Mouse (Mus musculus) CH12.LX (cell line): ENCODE measurements around the gene Map2. TPM values are rescaled to one million over a fixed set of nuclear protein-coding genes. Genes with fewer than 3 reads are reported as not detected.
A peak's percentile ranks its signal among the peaks of the same experiment; 100 is the strongest.

Source experiments
- DNase-seq: peaks from one replicate; pipeline ENCODE4 v3.0.0-alpha.2; 2013; ENCODE audit errors: extremely low read depth
- H3K27ac ChIP-seq: 2 replicates; pipeline ENCODE4 v1.5.1; 2012; ENCODE audit warnings: low read depth, mild to moderate bottlenecking, control low read depth, moderate library complexity; ENCODE audit not compliant: insufficient read depth
- H3K27me3 ChIP-seq: replicated peaks from 2 replicates; pipeline ENCODE3; 2012; ENCODE audit warnings: inconsistent platforms
- H3K36me3 ChIP-seq, 2 experiments: replicated peaks in 1 of 2; 2 replicates each; pipeline versions ENCODE3 to v1.6.1; 2012; ENCODE audit warnings: inconsistent platforms in 1 of 2, low read length in 1 of 2, mild to moderate bottlenecking in 1 of 2, mixed read lengths in 1 of 2, moderate library complexity in 1 of 2; ENCODE audit not compliant: control insufficient read depth in 1 of 2, insufficient read depth in 1 of 2
- H3K4me1 ChIP-seq, 2 experiments: 2 replicates each; pipeline ENCODE4 v1.6.1; 2012; ENCODE audit warnings: inconsistent platforms in 1 of 2, moderate library complexity in 1 of 2; ENCODE audit not compliant: insufficient read depth in 2 of 2, control insufficient read depth in 1 of 2
- H3K4me2 ChIP-seq: 2 replicates; pipeline ENCODE4 v1.6.1; 2012; ENCODE audit warnings: low read depth, mild to moderate bottlenecking, control low read depth; ENCODE audit not compliant: poor library complexity, insufficient read depth, severe bottlenecking
- H3K4me3 ChIP-seq, 3 experiments: fragments of 150-350 bp in 1 of 3; sonication (generic) in 1 of 3; replicated peaks in 1 of 3; 2 replicates each; pipeline versions ENCODE3 to v1.5.1; 2011 to 2012; ENCODE audit warnings: low read depth in 2 of 3, low read length in 2 of 3, mild to moderate bottlenecking in 2 of 3, moderate library complexity in 2 of 3, control low read depth in 1 of 3, improper control_type of control experiment in 1 of 3, inconsistent platforms in 1 of 3, mixed read lengths in 1 of 3; ENCODE audit not compliant: poor library complexity in 1 of 3
- H3K79me2 ChIP-seq: replicated peaks from 2 replicates; pipeline ENCODE4 v1.6.1; 2012; ENCODE audit warnings: mild to moderate bottlenecking, moderate library complexity; ENCODE audit not compliant: control insufficient read depth, poor library complexity, insufficient read depth, severe bottlenecking; ENCODE audit errors: extremely low read depth
- H3K9ac ChIP-seq: 2 replicates; pipeline ENCODE4 v1.6.1; 2012; ENCODE audit warnings: low read depth, mild to moderate bottlenecking, control low read depth, moderate library complexity; ENCODE audit not compliant: insufficient read depth
- H3K9me3 ChIP-seq: replicated peaks from 2 replicates; pipeline ENCODE3; 2012; ENCODE audit warnings: low read length, inconsistent platforms, mixed read lengths
- CTCF ChIP-seq, 2 experiments: IDR thresholded peaks in 1 of 2; conservative IDR thresholded peaks in 1 of 2; 2 replicates each; pipeline ENCODE4 v1.5.1; 2011 to 2012; ENCODE audit warnings: low read depth in 2 of 2, low read length in 2 of 2, improper control_type of control experiment in 1 of 2, inconsistent platforms in 1 of 2, mild to moderate bottlenecking in 1 of 2, moderate library complexity in 1 of 2
- ETS1 ChIP-seq: conservative IDR thresholded peaks from 2 replicates; pipeline ENCODE4 v1.6.1; 2012; ENCODE audit warnings: low read depth, mild to moderate bottlenecking, inconsistent platforms, low read length, improper control_type of control experiment, moderate library complexity
- HCFC1 ChIP-seq: IDR thresholded peaks from 2 replicates; pipeline ENCODE4 v1.6.1; 2012; ENCODE audit warnings: low read depth, mild to moderate bottlenecking, inconsistent platforms, low read length, improper control_type of control experiment
- KAT2A ChIP-seq: IDR thresholded peaks from 2 replicates; pipeline ENCODE4 v1.6.1; 2012; ENCODE audit warnings: low read length, improper control_type of control experiment, inconsistent platforms; ENCODE audit not compliant: insufficient replicate concordance
- MAZ ChIP-seq: IDR thresholded peaks from 2 replicates; pipeline ENCODE4 v1.6.1; 2012; ENCODE audit warnings: low read depth, mild to moderate bottlenecking, inconsistent platforms, low read length, improper control_type of control experiment, moderate library complexity
- MEF2A ChIP-seq: IDR thresholded peaks from 2 replicates; pipeline ENCODE4 v1.6.1; 2014; ENCODE audit warnings: low read depth, mild to moderate bottlenecking, inconsistent platforms, low read length, improper control_type of control experiment, borderline replicate concordance
- MXI1 ChIP-seq: IDR thresholded peaks from 2 replicates; pipeline ENCODE4 v1.6.1; 2011; ENCODE audit warnings: mild to moderate bottlenecking, low read depth, low read length, improper control_type of control experiment
- PAX5 ChIP-seq: IDR thresholded peaks from 2 replicates; pipeline ENCODE4 v1.6.1; 2012; ENCODE audit warnings: low read length, inconsistent platforms, mixed read lengths
- POLR2A ChIP-seq: IDR thresholded peaks from 2 replicates; pipeline ENCODE4 v1.6.1; 2011; ENCODE audit warnings: low read depth, mild to moderate bottlenecking, improper control_type of control experiment, low read length
- RAD21 ChIP-seq: IDR thresholded peaks from 2 replicates; pipeline ENCODE4 v1.6.1; 2011; ENCODE audit warnings: low read depth, mild to moderate bottlenecking, low read length, improper control_type of control experiment, moderate library complexity
- RCOR1 ChIP-seq: conservative IDR thresholded peaks from 2 replicates; pipeline ENCODE4 v1.6.1; 2012; ENCODE audit warnings: low read depth, mild to moderate bottlenecking, inconsistent platforms, low read length, improper control_type of control experiment
- SIN3A ChIP-seq: IDR thresholded peaks from 2 replicates; pipeline ENCODE4 v1.6.1; 2012; ENCODE audit warnings: low read length, improper control_type of control experiment, inconsistent platforms
- SMC3 ChIP-seq: IDR thresholded peaks from 2 replicates; pipeline ENCODE4 v1.6.1; 2011; ENCODE audit warnings: low read depth, low read length, improper control_type of control experiment
- TBP ChIP-seq: conservative IDR thresholded peaks from 2 replicates; pipeline ENCODE4 v1.6.1; 2011; ENCODE audit warnings: low read depth, low read length, improper control_type of control experiment
- TCF12 ChIP-seq: IDR thresholded peaks from 2 replicates; pipeline ENCODE4 v1.6.1; 2014; ENCODE audit warnings: low read depth, mild to moderate bottlenecking, inconsistent platforms, low read length, improper control_type of control experiment
- UBTF ChIP-seq: IDR thresholded peaks from 2 replicates; pipeline ENCODE4 v1.6.1; 2012; ENCODE audit warnings: low read depth, mild to moderate bottlenecking, inconsistent platforms, low read length, improper control_type of control experiment, moderate library complexity
- USF1 ChIP-seq: IDR thresholded peaks from 2 replicates; pipeline ENCODE4 v1.6.1; 2014; ENCODE audit warnings: low read depth, mild to moderate bottlenecking, inconsistent platforms, low read length, improper control_type of control experiment
- USF2 ChIP-seq: conservative IDR thresholded peaks from 2 replicates; pipeline ENCODE4 v1.6.1; 2011; ENCODE audit warnings: low read depth, low read length, improper control_type of control experiment
- dilution Hi-C: fragments of 300-500 bp; cut with MboI; formaldehyde crosslinking; loops from 2 replicates; pipeline ENCODE4 v1.14.3; 2020; ENCODE audit warnings: low sequenced_read_pairs; ENCODE audit not compliant: extremely low pct_unique_long_range_greater_than_20kb, extremely low pct_ligation_motif_present
- in situ Hi-C: fragments of 300-500 bp; cut with MboI; formaldehyde crosslinking; loops from 3 replicates; pipeline ENCODE4 v1.14.3; 2019; ENCODE audit warnings: low sequenced_read_pairs, low pct_ligation_motif_present, low pct_unique_long_range_greater_than_20kb, mixed read lengths
- polyA plus RNA-seq: library from polyadenylated mRNA; unstranded; fragments of >175 nt; gene quantifications from 2 replicates; pipeline ENCODE4 v1.2.1, GENCODE M21; 2012; ENCODE audit warnings: low read depth; ENCODE audit not compliant: insufficient read length
- total RNA-seq, 2 experiments: library from RNA; depleted of rRNA; stranded (reverse); fragments of 300-350 nt in 1 of 2; fragments of >200 nt in 1 of 2; gene quantifications; 2 replicates each; pipeline ENCODE4 v1.2.3; 2012 to 2014

Map2 gene
- total RNA-seq (2012; rRNA removed) (1.5 and 2.5 TPM in 2 replicates), total RNA-seq (2014; rRNA removed) (5.0 and 5.9 TPM in 2 replicates), polyA plus RNA-seq (5.4 and 6.5 TPM in 2 replicates)

DNA sequence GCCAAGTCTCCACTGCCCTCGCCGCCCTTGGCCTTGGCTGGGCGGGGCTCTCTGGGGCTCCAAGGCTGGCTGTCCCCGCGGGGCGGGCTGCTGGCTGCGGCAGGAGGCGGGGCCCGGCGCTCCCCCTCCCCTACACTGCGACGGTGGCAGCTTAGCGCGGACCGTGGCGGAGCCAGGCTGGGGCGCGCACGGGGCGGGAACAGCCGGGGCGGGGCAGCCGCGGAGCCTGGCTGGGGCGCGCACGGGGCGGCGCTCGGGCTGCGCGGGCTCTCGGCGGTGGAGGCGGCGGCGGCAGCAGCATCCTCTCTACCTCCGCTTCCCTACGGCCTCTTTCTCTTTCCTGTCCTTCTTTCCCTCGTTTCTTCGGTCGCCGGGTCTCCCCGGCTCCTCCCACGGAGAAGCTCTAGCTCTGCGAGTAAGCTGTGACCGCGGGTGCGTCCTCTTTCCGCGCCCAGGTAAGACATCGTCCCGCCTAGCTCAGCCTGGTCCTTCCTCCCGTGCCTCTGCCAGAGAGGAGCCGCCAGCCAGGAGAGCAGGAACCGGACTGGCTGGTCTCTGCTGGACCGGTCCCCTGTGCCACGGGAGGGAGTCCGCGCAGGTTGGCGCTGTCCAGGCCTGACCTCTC is at the start of gene Map2:
Gene Map2, plus strand, starts transcription at position 233 of the 625 bp plus-strand sequence.
- H3K4me2 ChIP-seq = peak within 1 kb of the TSS; percentile 71
- H3K9me3 ChIP-seq = no peaks in the 10 kb centered on the region
- no peak within 1 kb of the TSS for H3K9ac ChIP-seq
- H3K79me2 ChIP-seq = no peaks in the 10 kb centered on the region
- DNase-seq = peak; percentile 66
- in situ Hi-C loops = no loop called here
- dilution Hi-C loops = no loop called here
- H3K27ac ChIP-seq = no peak within 1 kb of the TSS
- H3K36me3 ChIP-seq = no peaks in the 10 kb centered on the region
- H3K4me1 ChIP-seq = peaks cover 0 to 21% of the 10 kb centered on the region in 2 experiments; a peak in 2 of 4 replicates
- TF ChIP-seq HCFC1 (no peak), UBTF (no peak), MXI1 (no peak), RAD21 (no peak), SIN3A (no peak), MEF2A (no peak), POLR2A (no peak), MAZ (no peak), TCF12 (no peak)
- H3K27me3 ChIP-seq = no peaks in the 10 kb centered on the region
- peak within 1 kb of the TSS; percentile 13 to 64 (median 64) for H3K4me3 ChIP-seq

- TF ChIP-seq USF2 (no peak), RCOR1 (no peak), USF1 (no peak), MXI1 (no peak), HCFC1 (no peak), KAT2A (no peak), SMC3 (no peak), ETS1 (no peak), RAD21 (no peak), PAX5 (no peak), TBP (no peak), CTCF (conservative IDR thresholded peaks at IDR 0.05 in 1 of 2, IDR thresholded peaks at IDR 0.05 in 1 of 2; ENCODE audit: low read depth in 2 of 2, low read length in 2 of 2) (no peak)
- TF ChIP-seq, all 38 proteins: peak for 0
- no peaks in the 10 kb centered on the region for H3K27me3 ChIP-seq
Observed at GRCm38 (mm10) chr1:66133014-66133413, 42.1 kb upstream of the Map2 start.

More at GRCm38 (mm10) chr1:66133014-66133413, 42.1 kb upstream of the Map2 start:
- Histone ChIP-seq H3K9me3 (no peaks in the 10 kb centered on the region), H3K27ac (no peak overlapping the region), H3K36me3 (no peaks in the 10 kb centered on the region), H3K4me1 (no peaks in the 10 kb centered on the region), H3K4me2 (no peak overlapping the region), H3K79me2 (no peaks in the 10 kb centered on the region), H3K9ac (no peak overlapping the region), H3K4me3 (no peak overlapping the region)
- no peak for DNase-seq
- dilution Hi-C loops = no loop called here
- in situ Hi-C loops = no loop called here
